Mouse (Mus musculus) gastrocnemius, postnatal 10 days (tissue): ENCODE measurements around the gene Ehbp1. TPM values are rescaled to one million over a fixed set of nuclear protein-coding genes. Genes with fewer than 3 reads are reported as not detected.

ENCODE experiments used
- DNase-seq: peaks from one replicate; pipeline ENCODE4 v3.0.0; 2021; ENCODE audit warnings: mixed read lengths
- total RNA-seq, 2 experiments: library from RNA; stranded (reverse); gene quantifications; 2 replicates each; pipeline ENCODE4 v1.2.3; 2021

Gene Ehbp1
- total RNA-seq, 2 experiments from 2014 or later: 22.3 to 28.7 TPM

GRCm38 (mm10) chr11:22001321-22002061 lies 340.6 kb downstream of the Ehbp1 start:
- peak; percentile 34 for DNase-seq

GRCm38 (mm10) chr11:22000316-22001076 lies 341.6 kb downstream of the Ehbp1 start:
- peak; percentile 23 for DNase-seq

GRCm38 (mm10) chr11:21999396-22000315 lies 342.4 kb downstream of the Ehbp1 start:
- DNase-seq: peak; percentile 9

GRCm38 (mm10) chr11:21998141-21999047 lies 343.7 kb downstream of the Ehbp1 start:
- no peak for DNase-seq

GRCm38 (mm10) chr11:21997561-21998140 lies 344.4 kb downstream of the Ehbp1 start:
- DNase-seq: peak; percentile 17

GRCm38 (mm10) chr11:21996661-21997560 lies 345.2 kb downstream of the Ehbp1 start:
- DNase-seq: peak; percentile 32

- DNase-seq: no peak
These were observed 345.8 kb downstream of the Ehbp1 start for GRCm38 (mm10) chr11:21996325-21996647.

- no peak for DNase-seq
These were observed 346.4 kb downstream of the Ehbp1 start for GRCm38 (mm10) chr11:21995534-21996324.

GRCm38 (mm10) chr11:21994377-21995370 lies 347.4 kb downstream of the Ehbp1 start:
- DNase-seq: peak; percentile 18

GRCm38 (mm10) chr11:21993597-21994376 lies 348.3 kb downstream of the Ehbp1 start:
- DNase-seq: peak; percentile 41

- peak; percentile 28 for DNase-seq
These were observed 349.1 kb downstream of the Ehbp1 start for GRCm38 (mm10) chr11:21992761-21993596.

- no peak for DNase-seq
These were observed 353.6 kb downstream of the Ehbp1 start for GRCm38 (mm10) chr11:21988398-21988946.

GRCm38 (mm10) chr11:21985118-21985517 lies 357.0 kb downstream of the Ehbp1 start:
- no peak for DNase-seq

- no peak for DNase-seq
These were observed 368.0 kb downstream of the Ehbp1 start for GRCm38 (mm10) chr11:21974005-21974531.

- DNase-seq: no peak
These were observed 368.5 kb downstream of the Ehbp1 start for GRCm38 (mm10) chr11:21973597-21973996.
